Mouse (Mus musculus) urinary bladder, adult 2 months (tissue): ENCODE data around the gene Unc5c. TPM values are rescaled to one million over a fixed set of nuclear protein-coding genes. Genes with fewer than 3 reads are reported as not detected.

Source experiments
- DNase-seq: peaks from one replicate; pipeline ENCODE4 v3.0.0; 2022; ENCODE audit warnings: low spot score
- polyA plus RNA-seq: library from polyadenylated mRNA; depleted of rRNA; stranded (reverse); fragments of >200 nt; gene quantifications from 2 replicates; pipeline ENCODE4 v1.2.3, GENCODE M21; 2012; rRNA removed

The Unc5c gene
- 3.6 and 5.0 TPM in 2 replicates for polyA plus RNA-seq

- DNase-seq: peak; percentile 40
Observed at GRCm38 (mm10) chr3:141465104-141465705, at the start of gene Unc5c. Gene Unc5c, plus strand, starts transcription at chr3:141465216.

GRCm38 (mm10) chr3:141457475-141457874 lies 7.5 kb upstream of the Unc5c start:
- DNase-seq: no peak

- DNase-seq: no peak
Observed at GRCm38 (mm10) chr3:141462482-141462881, 2.5 kb upstream of the Unc5c start.

- DNase-seq: no peak
Observed at GRCm38 (mm10) chr3:141464691-141465103, 319 bp upstream of the Unc5c start.

GRCm38 (mm10) chr3:141466061-141466460 lies 1.0 kb downstream of the Unc5c start:
- DNase-seq: peak; percentile 19

GRCm38 (mm10) chr3:141466727-141467335 lies 1.8 kb downstream of the Unc5c start:
- no peak for DNase-seq

GRCm38 (mm10) chr3:141469338-141469737 lies 4.3 kb downstream of the Unc5c start:
- DNase-seq: no peak

- DNase-seq: no peak
Observed at GRCm38 (mm10) chr3:141473205-141473604, 8.2 kb downstream of the Unc5c start.

- DNase-seq: no peak
Observed at GRCm38 (mm10) chr3:141475389-141475788, 10.4 kb downstream of the Unc5c start.

- no peak for DNase-seq
Observed at GRCm38 (mm10) chr3:141475919-141476318, 10.9 kb downstream of the Unc5c start.

GRCm38 (mm10) chr3:141476670-141477069 lies 11.7 kb downstream of the Unc5c start:
- DNase-seq: no peak

- DNase-seq: no peak
Observed at GRCm38 (mm10) chr3:141482465-141482864, 17.4 kb downstream of the Unc5c start.

GRCm38 (mm10) chr3:141483665-141484431 lies 18.8 kb downstream of the Unc5c start:
- DNase-seq: no peak

GRCm38 (mm10) chr3:141485218-141485617 lies 20.2 kb downstream of the Unc5c start:
- no peak for DNase-seq

- no peak for DNase-seq
Observed at GRCm38 (mm10) chr3:141490647-141491046, 25.6 kb downstream of the Unc5c start.

- DNase-seq: no peak
Observed at GRCm38 (mm10) chr3:141491272-141491950, 26.4 kb downstream of the Unc5c start.

GRCm38 (mm10) chr3:141491951-141492310 lies 26.9 kb downstream of the Unc5c start:
- DNase-seq: no peak

GRCm38 (mm10) chr3:141493000-141493399 lies 28.0 kb downstream of the Unc5c start:
- no peak for DNase-seq

- no peak for DNase-seq
Observed at GRCm38 (mm10) chr3:141498348-141499056, 33.5 kb downstream of the Unc5c start.

GRCm38 (mm10) chr3:141501845-141502505 lies 37.0 kb downstream of the Unc5c start:
- no peak for DNase-seq

- DNase-seq: no peak
Observed at GRCm38 (mm10) chr3:141503331-141503730, 38.3 kb downstream of the Unc5c start.
